ENCODE assay signal across 12 mouse cellular contexts in the genomic region with DNA sequence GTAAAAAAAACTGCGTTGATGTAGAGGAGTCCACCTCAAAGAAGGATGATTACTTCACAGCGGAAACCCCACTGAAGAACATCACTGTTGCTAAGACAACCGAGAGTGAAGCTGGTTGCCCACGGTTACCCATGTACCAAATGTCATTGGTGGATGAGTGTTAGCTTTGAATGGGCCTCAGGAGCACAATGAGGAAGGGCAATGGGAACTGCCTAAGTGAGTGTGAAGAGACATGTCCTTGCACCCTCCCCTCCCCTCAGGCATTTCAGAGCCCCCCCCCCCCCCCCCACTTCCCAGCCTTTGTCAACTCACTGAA.
DNase-seq lines count a peak whose midpoint lies in the region; ATAC-seq and TF ChIP-seq lines count a peak whose summit lies in the region.
"Had no signal": no experiment of that assay in that cellular context is flagged by ENCODE, and none has a peak within 500 bp of the region (broad histone marks: within the 10 kb centered on the region; RNA-seq: fewer than 3 reads in every experiment).

No protein-coding gene starts in this region.

- H3K27me3 ChIP-seq in midbrain, embryonic 13.5 days: peaks cover 44% of the 10 kb centered on the region
- H3K27me3 ChIP-seq: liver, embryonic 13.5 days; megakaryocyte, embryonic 14.5 days had no signal

- no peak overlapping the region for H3K9ac ChIP-seq in midbrain, embryonic 13.5 days (replicated peaks)
- H3K9ac ChIP-seq: liver, embryonic 13.5 days had no signal

- TF ChIP-seq CTCF in gastrocnemius, adult 2 months (IDR thresholded peaks at IDR 0.05): no peak

- peak; percentile 36 for DNase-seq in CD4-positive helper T cell, adult 2 months (ENCODE audit: low read depth, low spot score)
- peak; percentile 81 for DNase-seq in brain, adult 2 months (ENCODE audit: low read depth, low spot score)
- no peak for DNase-seq in thymus, postnatal 4 days
- DNase-seq in gastrocnemius, adult 2 months: no peak
- no peak for DNase-seq in cerebellum, adult 18-20 months
- no peak for DNase-seq in kidney, postnatal 10 days
- DNase-seq: cerebellum, adult 11 months; liver, embryonic 13.5 days; thymus, adult 2 months had no signal

- intact Hi-C loops in gastrocnemius, adult 2 months (cut with DNase I): no loop called here

- no peak overlapping the region for H3K4me3 ChIP-seq in midbrain, embryonic 13.5 days (replicated peaks)
- no peak overlapping the region for H3K4me3 ChIP-seq in gastrocnemius, adult 2 months
- H3K4me3 ChIP-seq: liver, embryonic 13.5 days; megakaryocyte, embryonic 14.5 days had no signal

- H3K36me3 ChIP-seq in midbrain, embryonic 13.5 days: no peaks in the 10 kb centered on the region
- H3K36me3 ChIP-seq: liver, embryonic 13.5 days had no signal

- H3K9me3 ChIP-seq in midbrain, embryonic 13.5 days: no peaks in the 10 kb centered on the region
- H3K9me3 ChIP-seq: liver, embryonic 13.5 days had no signal

- H3K4me2 ChIP-seq in midbrain, embryonic 13.5 days (replicated peaks): no peak overlapping the region
- H3K4me2 ChIP-seq: liver, embryonic 13.5 days had no signal

- ATAC-seq in granulocyte monocyte progenitor cell, adult 5-6 weeks (replicated peaks; ENCODE audit: poor library complexity, severe bottlenecking): 0 out of 2 replicates have a peak, but pooled peaks have one; percentile 25
- ATAC-seq in midbrain, embryonic 13.5 days: peak; percentile 92

- H3K27ac ChIP-seq in midbrain, embryonic 13.5 days: no peak overlapping the region
- H3K27ac ChIP-seq in gastrocnemius, adult 2 months: no peak overlapping the region
- H3K27ac ChIP-seq: liver, embryonic 13.5 days had no signal

- peaks cover 12% of the 10 kb centered on the region for H3K4me1 ChIP-seq in midbrain, embryonic 13.5 days (replicated peaks)
- H3K4me1 ChIP-seq: liver, embryonic 13.5 days had no signal

- 9% methylated on average over 4 of the region's 4 CpGs for WGBS in midbrain, embryonic 13.5 days

Comparison
In these comparisons a context has a peak if more than half of its experiments do, and no peak if none do; other contexts are left out.
1. DNase-seq: peak in CD4-positive helper T cell, adult 2 months (single experiment) and brain, adult 2 months (single experiment); none in thymus, postnatal 4 days (single experiment), gastrocnemius, adult 2 months (single experiment), cerebellum, adult 18-20 months (0 of 2) and kidney, postnatal 10 days (single experiment).